Mouse (Mus musculus): ENCODE measurements around the gene Actr6. TPM values are rescaled to one million over a fixed set of nuclear protein-coding genes. Genes with fewer than 3 reads are reported as not detected.

Actr6 gene
- polyA plus RNA-seq, 1 experiment from 2014 or later, result 39.5 TPM

Other genes starting within 250 kb of the Actr6 start
- gene Nr1h4, start 198.7 kb downstream of the Actr6 start, polyA plus RNA-seq (2014; fragmentation: Nextera tagmentation; extraction: Ambion mirVana), result not detected in 2 replicates
- 0.31 TPM in 1 of 2 replicates, not detected in the other for gene Slc17a8, start 111.0 kb downstream of the Actr6 start, polyA plus RNA-seq (2014; fragmentation: Nextera tagmentation; extraction: Ambion mirVana)
- gene Scyl2, start 46.0 kb downstream of the Actr6 start, polyA plus RNA-seq (2014; fragmentation: Nextera tagmentation; extraction: Ambion mirVana), result 21.5 and 23.1 TPM in 2 replicates
- 27.6 and 31.6 TPM in 2 replicates for gene Uhrf1bp1l, start 12.7 kb upstream of the Actr6 start, polyA plus RNA-seq (2014; fragmentation: Nextera tagmentation; extraction: Ambion mirVana)
- gene Anks1b, start 141.2 kb upstream of the Actr6 start, polyA plus RNA-seq (2014; fragmentation: Nextera tagmentation; extraction: Ambion mirVana), result 8.7 and 9.7 TPM in 2 replicates